In genomic region chr11:119392800-119393482, GRCm38 (mm10) we compare ENCODE assay signal across 8 mouse cellular contexts. TPM values are rescaled to one million over a fixed set of nuclear protein-coding genes. Genes with fewer than 3 reads are reported as not detected.
DNase-seq lines count a peak whose midpoint lies in the region; ATAC-seq and TF ChIP-seq lines count a peak whose summit lies in the region.

Gene Rnf213 (plus strand): TSS chr11:119393100.

- H3K36me3 ChIP-seq in C2C12 (ENCODE audit: control insufficient read depth, insufficient read depth): peaks cover 18% of the 10 kb centered on the region
- no peaks in the 10 kb centered on the region for H3K36me3 ChIP-seq in erythroblast, embryonic 14.5 days (ENCODE audit: control insufficient read depth)
- H3K36me3 ChIP-seq in heart, embryonic 13.5 days: peaks cover 11% of the 10 kb centered on the region
- H3K36me3 ChIP-seq in kidney, embryonic 15.5 days: no peaks in the 10 kb centered on the region
- peaks cover 6% of the 10 kb centered on the region; the same call in 1 of the 2 replicates for H3K36me3 ChIP-seq in liver, embryonic 15.5 days (replicated peaks)
- H3K36me3 ChIP-seq in stomach, embryonic 15.5 days: no peaks in the 10 kb centered on the region

- DNase-seq in adrenal gland, adult 8-10 months: peak; percentile 64
- peak; percentile 67 to 72 for DNase-seq in natural killer cell, adult 2 months (ENCODE audit: low spot score in 2 of 2)

- H3K27ac ChIP-seq in heart, embryonic 13.5 days (replicated peaks): peak within 1 kb of the TSS; percentile 97
- peak within 1 kb of the TSS; percentile 81 for H3K27ac ChIP-seq in kidney, embryonic 15.5 days
- H3K27ac ChIP-seq in liver, embryonic 15.5 days (replicated peaks): peak within 1 kb of the TSS; percentile 72
- H3K27ac ChIP-seq in stomach, embryonic 15.5 days: peak within 1 kb of the TSS; percentile 83

- peak within 1 kb of the TSS; percentile 86 for H3K9ac ChIP-seq in heart, embryonic 13.5 days
- H3K9ac ChIP-seq in kidney, embryonic 15.5 days: peak within 1 kb of the TSS; percentile 61
- H3K9ac ChIP-seq in liver, embryonic 15.5 days: peak within 1 kb of the TSS; percentile 62
- H3K9ac ChIP-seq in stomach, embryonic 15.5 days: 0 out of 2 replicates have a peak within 1 kb of the TSS, but pooled peaks have one; percentile 32

- H3K4me3 ChIP-seq in C2C12 (ENCODE audit: insufficient read depth, poor library complexity, severe bottlenecking): peak within 1 kb of the TSS; percentile 53
- peak within 1 kb of the TSS; percentile 71 for H3K4me3 ChIP-seq in erythroblast, embryonic 14.5 days (replicated peaks)
- peak within 1 kb of the TSS; percentile 77 for H3K4me3 ChIP-seq in heart, embryonic 13.5 days
- peak within 1 kb of the TSS; percentile 70 for H3K4me3 ChIP-seq in kidney, embryonic 15.5 days (replicated peaks)
- H3K4me3 ChIP-seq in liver, embryonic 15.5 days (replicated peaks): peak within 1 kb of the TSS; percentile 80
- H3K4me3 ChIP-seq in stomach, embryonic 15.5 days (replicated peaks): peak within 1 kb of the TSS; percentile 69

- no peak for ATAC-seq in heart, embryonic 13.5 days (ENCODE audit: extremely low read depth, insufficient number of reproducible peaks, low FRiP score, low TSS enrichment)
- ATAC-seq in kidney, embryonic 15.5 days (replicated peaks; ENCODE audit: low FRiP score): peak; percentile 43; the same call in 1 of the 2 replicates
- peak; percentile 47 for ATAC-seq in liver, embryonic 15.5 days (ENCODE audit: insufficient read depth)
- 0 out of 2 replicates have a peak, but pooled peaks have one; percentile 24 for ATAC-seq in stomach, embryonic 15.5 days (ENCODE audit: insufficient read depth, low FRiP score, low read depth)

- H3K9me3 ChIP-seq in erythroblast, embryonic 14.5 days (ENCODE audit: control insufficient read depth, low read length): no peaks in the 10 kb centered on the region
- no peaks in the 10 kb centered on the region for H3K9me3 ChIP-seq in heart, embryonic 13.5 days
- H3K9me3 ChIP-seq in kidney, embryonic 15.5 days (replicated peaks): no peaks in the 10 kb centered on the region
- H3K9me3 ChIP-seq in liver, embryonic 15.5 days (replicated peaks): no peaks in the 10 kb centered on the region
- no peaks in the 10 kb centered on the region for H3K9me3 ChIP-seq in stomach, embryonic 15.5 days

- H3K27me3 ChIP-seq in C2C12 (ENCODE audit: control insufficient read depth, insufficient read depth, insufficient read length): no peaks in the 10 kb centered on the region
- peaks cover 45% of the 10 kb centered on the region for H3K27me3 ChIP-seq in erythroblast, embryonic 14.5 days (ENCODE audit: control insufficient read depth)
- peaks cover 20% of the 10 kb centered on the region for H3K27me3 ChIP-seq in heart, embryonic 13.5 days (replicated peaks)
- H3K27me3 ChIP-seq in kidney, embryonic 15.5 days: peaks cover 42% of the 10 kb centered on the region
- peaks cover 31% of the 10 kb centered on the region for H3K27me3 ChIP-seq in liver, embryonic 15.5 days
- no peaks in the 10 kb centered on the region for H3K27me3 ChIP-seq in stomach, embryonic 15.5 days (replicated peaks)

- 2% methylated on average over 19 of the region's 19 CpGs for WGBS in heart, embryonic 13.5 days
- under 1% methylated on average over 19 of the region's 19 CpGs for WGBS in kidney, embryonic 15.5 days
- under 1% methylated on average over 19 of the region's 19 CpGs for WGBS in liver, embryonic 15.5 days (ENCODE audit: insufficient replicate concordance)
- WGBS in stomach, embryonic 15.5 days: 1% methylated on average over 19 of the region's 19 CpGs

- peaks cover 17% of the 10 kb centered on the region for H3K79me3 ChIP-seq in C2C12 (ENCODE audit: low read depth)

- peaks cover 40% of the 10 kb centered on the region for H3K79me2 ChIP-seq in C2C12 (ENCODE audit: control insufficient read depth, insufficient read depth)

- H3K4me1 ChIP-seq in erythroblast, embryonic 14.5 days (ENCODE audit: control insufficient read depth): peaks cover 49% of the 10 kb centered on the region
- peaks cover 46% of the 10 kb centered on the region for H3K4me1 ChIP-seq in heart, embryonic 13.5 days
- H3K4me1 ChIP-seq in kidney, embryonic 15.5 days: peaks cover 47% of the 10 kb centered on the region
- peaks cover 63% of the 10 kb centered on the region for H3K4me1 ChIP-seq in liver, embryonic 15.5 days (replicated peaks)
- H3K4me1 ChIP-seq in stomach, embryonic 15.5 days: peaks cover 32% of the 10 kb centered on the region

- peak within 1 kb of the TSS; percentile 90 for H3K4me2 ChIP-seq in heart, embryonic 13.5 days
- peak within 1 kb of the TSS; percentile 98 for H3K4me2 ChIP-seq in kidney, embryonic 15.5 days
- H3K4me2 ChIP-seq in liver, embryonic 15.5 days: peak within 1 kb of the TSS; percentile 97
- H3K4me2 ChIP-seq in stomach, embryonic 15.5 days: peak within 1 kb of the TSS; percentile 90

- TF ChIP-seq CTCF in C2C12 (IDR thresholded peaks at IDR 0.05; ENCODE audit: control insufficient read depth, insufficient read depth, insufficient read length): no peak

- peak within 1 kb of the TSS; percentile 81 for H3ac ChIP-seq in C2C12 (ENCODE audit: control insufficient read depth, insufficient read length, low read depth)

TF ChIP-seq in C2C12, 6 proteins besides CTCF, POLR2A, EP300 and RAD21:
- TF ChIP-seq MAX (IDR thresholded peaks at IDR 0.05): peak; percentile 76
- TF ChIP-seq USF1 (IDR thresholded peaks at IDR 0.05; ENCODE audit: low read depth): peak; percentile 98
- TF ChIP-seq MYOD1 (IDR thresholded peaks at IDR 0.05; ENCODE audit: control insufficient read depth, insufficient read length, low read depth): no peak
- no peak for TF ChIP-seq FOSL1 (IDR thresholded peaks at IDR 0.05; ENCODE audit: insufficient read depth, low read length, poor library complexity, severe bottlenecking)

RNA-seq across cellular contexts. Expression of gene Rnf213, which starts in this region (rescaled TPM):
- polyA plus RNA-seq in C2C12 (2012; fragmentation: generic; extraction: Trizol): 6.3 TPM
- 10 to 100 TPM; 28.2 to 41.6 (median 36.2) TPM for total RNA-seq in adrenal gland, adult 8-10 months (2022)
- 0.01 and 0.02 TPM in 2 replicates for polyA plus RNA-seq in erythroblast, embryonic 14.5 days (2012)
- 5.5 and 6.8 TPM in 2 replicates for polyA plus RNA-seq in heart, embryonic 13.5 days (2015; fragmentation: Nextera tagmentation; extraction: Ambion mirVana)
- 5.3 and 5.8 TPM in 2 replicates for polyA plus RNA-seq in kidney, embryonic 15.5 days (2015; fragmentation: Nextera tagmentation; extraction: Ambion mirVana)
- 4.2 TPM in 2 replicates for polyA plus RNA-seq in liver, embryonic 15.5 days (2015; fragmentation: Nextera tagmentation; extraction: Ambion mirVana)
- polyA plus RNA-seq in stomach, embryonic 15.5 days (2015; fragmentation: Nextera tagmentation; extraction: Ambion mirVana): 7.3 and 7.6 TPM in 2 replicates

Comparison
In these comparisons a context has a peak if more than half of its experiments do, and no peak if none do; other contexts are left out.
1. H3K9ac ChIP-seq: peak in every context shown above with its lines; median percentile 86 in heart, embryonic 13.5 days; 62 in liver, embryonic 15.5 days; 61 in kidney, embryonic 15.5 days; 32 in stomach, embryonic 15.5 days.